Mouse (Mus musculus) heart, embryonic 12.5 days (tissue): ENCODE results near the gene Aida. TPM values are rescaled to one million over a fixed set of nuclear protein-coding genes. Genes with fewer than 3 reads are reported as not detected.
A peak's percentile ranks its signal among the peaks of the same experiment; 100 is the strongest.
"Not testable (repeated sequence)": the region's sequence is repeated elsewhere in the genome, so short reads cannot be mapped to it uniquely, and the experiment has no call there.

Experiments
- ATAC-seq: fragments of 200-750 bp; cut with Nextera tagmentation; 2 replicates; pipeline ENCODE4 v1.8.0; 2017; ENCODE audit warnings: moderate TSS enrichment, moderate library complexity; ENCODE audit not compliant: insufficient number of reproducible peaks, low FRiP score
- H3K27ac ChIP-seq: fragments of 300-500 bp; sonication (generic); 2 replicates; pipeline ENCODE4 v1.5.1; 2016; ENCODE audit warnings: mild to moderate bottlenecking, moderate library complexity; ENCODE audit not compliant: poor library complexity, severe bottlenecking
- H3K27me3 ChIP-seq: fragments of 300-500 bp; sonication (generic); replicated peaks from 2 replicates; pipeline ENCODE4 v1.6.1; 2016; ENCODE audit warnings: mild to moderate bottlenecking, moderate library complexity
- H3K36me3 ChIP-seq: fragments of 300-500 bp; sonication (generic); 2 replicates; pipeline ENCODE4 v1.6.1; 2016; ENCODE audit warnings: mild to moderate bottlenecking, moderate library complexity
- H3K4me1 ChIP-seq: fragments of 300-500 bp; sonication (generic); replicated peaks from 2 replicates; pipeline ENCODE4 v1.6.1; 2016; ENCODE audit warnings: mild to moderate bottlenecking
- H3K4me2 ChIP-seq: fragments of 300-500 bp; sonication (generic); 2 replicates; pipeline ENCODE4 v1.6.1; 2016; ENCODE audit warnings: mild to moderate bottlenecking, moderate library complexity
- H3K4me3 ChIP-seq: fragments of 300-500 bp; sonication (generic); 2 replicates; pipeline ENCODE4 v1.5.1; 2016; ENCODE audit warnings: mild to moderate bottlenecking
- H3K9ac ChIP-seq: fragments of 300-500 bp; sonication (generic); 2 replicates; pipeline ENCODE4 v1.6.1; 2016; ENCODE audit warnings: mild to moderate bottlenecking, moderate library complexity
- H3K9me3 ChIP-seq: fragments of 300-500 bp; sonication (generic); replicated peaks from 2 replicates; pipeline ENCODE4 v1.6.1; 2016; ENCODE audit warnings: mild to moderate bottlenecking, moderate library complexity
- WGBS: fragments of 180-500 bp; shearing (Covaris S2); methylation state at CpG from one replicate; pipeline ENCODE4 v1.1.7; 2016; 5-methylcytosine and 5-hydroxymethylcytosine counted together
- polyA plus RNA-seq: library from polyadenylated mRNA; unstranded; fragments of >200 nt; fragmentation: Nextera tagmentation; extraction: Ambion mirVana; gene quantifications from 2 replicates; pipeline ENCODE4 v1.2.1, GENCODE M21; 2016

The Aida gene
- polyA plus RNA-seq, 1 experiment from 2014 or later = 31.4 TPM

DNA sequence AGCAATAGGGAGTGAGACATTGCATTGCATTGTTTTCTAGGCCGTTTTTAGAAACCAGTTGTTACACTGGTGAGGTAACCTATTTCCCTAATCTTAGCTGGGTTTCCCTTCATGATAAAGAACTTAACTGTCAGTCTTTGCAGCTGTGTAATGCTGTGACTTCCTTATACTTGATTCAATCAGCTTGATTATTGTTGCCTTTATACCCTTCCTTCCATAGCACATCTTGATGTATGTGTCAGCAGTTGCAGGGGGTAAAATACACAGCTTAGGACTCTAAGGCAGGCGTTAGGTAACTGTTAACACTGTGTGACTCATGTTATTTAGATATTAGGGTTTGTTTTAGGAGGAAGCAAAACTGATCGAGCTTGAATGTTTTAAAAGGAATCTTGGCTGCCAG, 24.3 kb downstream of the Aida start:
- peaks cover 5% of the 10 kb centered on the region; the same call in 1 of the 2 replicates for H3K4me1 ChIP-seq
- H3K9me3 ChIP-seq = peaks cover 3% of the 10 kb centered on the region
- no peak overlapping the region for H3K9ac ChIP-seq
- 44% methylated on average over 3 of the region's 3 CpGs for WGBS
- H3K27me3 ChIP-seq = no peaks in the 10 kb centered on the region
- ATAC-seq = no peak
- H3K4me2 ChIP-seq = no peak overlapping the region
- H3K27ac ChIP-seq = 0 out of 2 replicates have a peak overlapping the region, but pooled peaks have one; percentile 16
- H3K36me3 ChIP-seq = peaks cover 68% of the 10 kb centered on the region
- H3K4me3 ChIP-seq = no peak overlapping the region

DNA sequence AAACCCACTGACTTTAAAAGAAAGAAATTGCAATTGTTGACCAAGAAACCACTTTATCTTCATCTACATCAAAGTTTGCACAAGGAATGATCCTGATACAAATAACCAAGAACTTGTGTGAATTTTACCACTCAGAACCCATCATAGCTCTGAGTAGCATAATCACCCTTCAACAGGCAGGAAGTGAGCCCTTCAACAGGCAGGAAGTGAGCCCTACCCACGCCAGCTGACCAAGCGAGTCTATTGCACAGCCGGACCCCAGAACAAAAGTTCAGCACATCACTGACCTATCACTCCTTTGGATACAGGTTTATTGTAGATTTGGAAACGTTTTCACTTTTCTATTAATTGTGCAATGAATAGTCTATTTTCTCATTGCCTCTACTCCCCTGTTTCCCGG, 26.1 kb downstream of the Aida start:
- not testable (repeated sequence) for H3K4me2 ChIP-seq, ATAC-seq, H3K4me3 ChIP-seq, H3K27ac ChIP-seq, H3K4me1 ChIP-seq, H3K9me3 ChIP-seq, H3K27me3 ChIP-seq, H3K9ac ChIP-seq
- WGBS = 85% methylated on average over 5 of the region's 5 CpGs
- peaks cover 68% of the 10 kb centered on the region for H3K36me3 ChIP-seq

DNA sequence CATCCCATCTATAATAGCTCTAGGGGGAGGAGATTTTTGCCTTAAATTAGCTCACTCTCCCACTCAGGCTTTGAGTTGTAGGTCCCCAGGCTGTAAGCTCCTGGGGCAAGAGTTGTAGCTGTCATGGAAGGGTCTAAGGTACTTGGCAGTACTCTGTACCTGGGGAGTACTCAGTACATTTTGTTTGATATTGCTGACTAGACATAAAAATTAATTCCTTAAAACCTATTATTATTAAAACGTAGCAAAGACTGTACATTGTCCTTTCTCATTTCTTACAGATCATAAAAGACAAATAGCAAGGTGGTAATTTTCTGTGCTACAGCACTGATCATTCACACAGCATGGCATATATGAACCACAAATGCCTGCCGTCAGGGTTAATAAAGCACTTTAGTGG, 27.5 kb downstream of the Aida start:
- Histone ChIP-seq H3K4me1 (peaks cover 5% of the 10 kb centered on the region; the same call in 1 of the 2 replicates), H3K9me3 (peaks cover 3% of the 10 kb centered on the region), H3K9ac (no peak overlapping the region), H3K4me3 (no peak overlapping the region), H3K36me3 (peaks cover 71% of the 10 kb centered on the region), H3K4me2 (no peak overlapping the region), H3K27me3 (no peaks in the 10 kb centered on the region), H3K27ac (no peak overlapping the region)
- no peak for ATAC-seq
- WGBS = 97% methylated on average over 2 of the region's 2 CpGs

DNA sequence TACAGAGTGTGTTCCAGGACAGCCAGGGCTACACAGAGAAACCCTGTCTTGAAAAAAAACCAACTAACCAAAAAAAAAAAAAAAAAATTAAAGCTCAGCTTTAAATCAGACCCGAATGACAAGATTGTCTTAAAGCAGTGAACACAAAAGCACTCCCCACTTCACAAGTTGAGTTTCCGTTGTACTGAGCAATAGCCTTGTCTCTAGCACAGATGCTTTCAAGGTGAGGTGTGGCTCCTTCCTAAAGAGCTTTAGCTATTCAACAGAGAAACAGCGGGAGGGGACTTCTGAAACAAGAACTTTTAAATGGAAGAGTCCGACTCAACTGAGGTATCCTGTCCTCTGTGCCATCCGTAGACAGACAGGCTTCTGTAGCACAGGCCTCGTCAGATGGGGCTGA, 28.0 kb downstream of the Aida start:
- Histone ChIP-seq H3K4me2 (no peak overlapping the region), H3K36me3 (peaks cover 71% of the 10 kb centered on the region), H3K4me1 (peaks cover 5% of the 10 kb centered on the region; the same call in 1 of the 2 replicates), H3K27ac (no peak overlapping the region), H3K27me3 (no peaks in the 10 kb centered on the region), H3K9me3 (peaks cover 3% of the 10 kb centered on the region), H3K4me3 (no peak overlapping the region), H3K9ac (no peak overlapping the region)
- 93% methylated on average over 6 of the region's 6 CpGs for WGBS
- ATAC-seq = no peak

DNA sequence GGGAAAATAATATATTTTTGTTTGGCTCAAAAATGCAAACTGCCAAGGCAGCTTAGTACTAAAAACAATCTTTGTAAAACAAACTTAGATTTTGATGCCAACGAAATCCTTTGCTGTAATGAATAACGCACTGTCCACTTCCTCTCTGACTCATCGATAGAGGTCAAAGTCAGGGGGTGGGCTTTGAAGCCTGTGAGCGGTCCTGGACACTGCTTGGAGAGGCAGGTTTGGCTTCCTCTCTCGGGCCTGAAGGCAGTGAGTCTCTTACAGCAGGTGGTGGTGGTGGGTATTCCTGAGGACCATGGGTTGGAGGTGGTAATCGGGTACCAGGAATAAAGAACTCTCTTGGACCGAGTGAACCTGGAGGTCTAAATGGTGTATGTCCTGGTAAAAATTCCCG, 30.8 kb downstream of the Aida start:
- H3K27me3 ChIP-seq = no peaks in the 10 kb centered on the region
- no peak overlapping the region for H3K27ac ChIP-seq
- 89% methylated on average over 8 of the region's 8 CpGs for WGBS
- no peaks in the 10 kb centered on the region for H3K4me1 ChIP-seq
- H3K9ac ChIP-seq = no peak overlapping the region
- ATAC-seq = no peak
- H3K4me2 ChIP-seq = no peak overlapping the region
- H3K4me3 ChIP-seq = no peak overlapping the region
- peaks cover 3% of the 10 kb centered on the region for H3K9me3 ChIP-seq
- peaks cover 82% of the 10 kb centered on the region for H3K36me3 ChIP-seq

DNA sequence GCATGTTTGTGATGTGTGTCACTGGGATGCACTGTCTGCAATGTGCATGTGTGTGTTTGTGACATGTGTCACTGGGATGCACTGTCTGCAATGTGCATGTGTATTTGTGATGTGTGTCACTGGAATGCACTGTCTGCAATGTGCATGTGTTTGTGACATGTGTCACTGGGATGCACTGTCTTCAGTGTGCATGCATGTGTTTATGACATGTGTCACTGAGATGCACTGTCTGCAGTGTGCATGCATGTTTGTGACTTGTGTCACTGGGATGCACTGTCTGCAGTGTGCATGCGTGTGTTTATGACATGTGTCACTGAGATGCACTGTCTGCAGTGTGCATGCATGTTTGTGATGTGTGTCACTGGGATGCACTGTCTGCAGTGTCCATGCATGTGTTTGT, 46.5 kb downstream of the Aida start:
- not testable (repeated sequence) for ATAC-seq, H3K27ac ChIP-seq, H3K4me3 ChIP-seq, H3K9me3 ChIP-seq, H3K27me3 ChIP-seq, H3K4me2 ChIP-seq, H3K9ac ChIP-seq
- Histone ChIP-seq H3K36me3 (peaks cover 43% of the 10 kb centered on the region), H3K4me1 (peaks cover 14% of the 10 kb centered on the region)
- WGBS = 93% methylated on average over 1 of the region's 1 CpGs

DNA sequence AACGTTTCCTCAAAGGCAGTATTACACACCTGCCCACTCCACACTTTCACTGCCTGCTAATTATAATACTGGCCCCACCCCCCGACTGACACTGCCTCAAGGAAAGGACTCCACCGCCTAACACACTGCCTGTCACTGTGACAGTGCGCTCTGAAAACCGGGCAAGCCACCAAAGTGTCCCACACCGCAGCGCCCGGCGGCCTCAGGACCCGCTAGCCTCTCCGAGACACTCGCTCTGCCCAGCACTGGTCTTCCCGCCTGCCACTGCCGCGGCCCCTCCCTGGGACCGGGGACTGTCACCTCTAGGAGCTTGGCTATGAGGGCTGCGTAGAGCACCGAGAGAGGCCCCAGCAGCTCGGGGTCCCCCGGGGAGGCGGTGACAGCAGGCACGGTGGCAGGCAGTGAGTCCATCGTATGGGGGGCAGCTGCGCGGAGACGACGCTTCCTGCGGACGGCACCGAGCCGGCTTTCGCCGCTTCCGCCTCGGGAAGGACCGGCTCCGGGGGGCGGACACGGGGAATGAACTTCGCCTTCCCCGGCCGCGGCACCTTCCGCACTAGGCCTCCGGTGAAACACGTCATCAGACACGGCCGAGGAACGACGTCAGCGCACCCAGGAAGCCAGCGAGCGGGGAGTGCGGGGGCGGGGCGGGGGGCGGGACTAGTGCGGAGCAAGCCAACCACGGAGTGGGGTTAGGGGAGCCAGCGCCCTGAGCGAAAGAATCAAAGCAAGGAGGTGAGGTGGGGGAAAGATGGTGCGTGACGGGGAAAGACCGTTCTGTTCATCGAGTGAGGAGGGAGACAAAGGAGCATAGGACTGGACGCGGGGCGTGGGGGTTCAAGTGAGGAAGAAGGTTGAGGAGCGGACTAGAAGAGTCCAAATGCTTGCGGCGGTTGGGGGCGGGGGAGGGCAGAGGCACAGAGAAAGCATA, 48.8 kb downstream of the Aida start:
- H3K27ac ChIP-seq = peak overlapping the region; percentile 69
- H3K4me1 ChIP-seq = peaks cover 14% of the 10 kb centered on the region
- H3K36me3 ChIP-seq = peaks cover 49% of the 10 kb centered on the region
- peak overlapping the region; percentile 96 for H3K4me2 ChIP-seq
- peak overlapping the region; percentile 83 for H3K4me3 ChIP-seq
- under 1% methylated on average over 72 of the region's 72 CpGs for WGBS
- H3K27me3 ChIP-seq = no peaks in the 10 kb centered on the region
- no peaks in the 10 kb centered on the region for H3K9me3 ChIP-seq
- ATAC-seq = peak; percentile 97
- H3K9ac ChIP-seq = peak overlapping the region; percentile 87

DNA sequence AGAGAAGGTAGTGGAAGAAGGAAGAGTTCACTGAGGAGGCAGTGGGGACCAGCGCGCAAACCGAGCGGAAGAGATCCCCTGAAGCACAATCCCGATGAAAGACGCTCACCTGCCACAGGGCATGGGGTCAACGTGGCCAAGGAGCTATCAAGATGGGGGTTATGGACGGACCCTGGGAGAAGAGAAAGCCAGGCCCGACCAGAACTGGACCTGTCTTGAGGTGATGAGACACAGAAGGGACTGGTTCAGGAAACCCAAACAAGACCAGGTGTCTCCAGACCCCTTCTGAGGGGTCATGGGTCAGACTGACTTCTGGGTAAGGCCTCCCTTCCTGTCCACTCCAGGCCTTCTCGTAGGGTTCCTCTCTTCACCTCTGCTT, 49.4 kb downstream of the Aida start:
- no peaks in the 10 kb centered on the region for H3K27me3 ChIP-seq
- WGBS = 5% methylated on average over 10 of the region's 10 CpGs
- H3K4me3 ChIP-seq = peak overlapping the region; percentile 83
- peak overlapping the region; percentile 87 for H3K9ac ChIP-seq
- H3K4me2 ChIP-seq = peak overlapping the region; percentile 96
- peak overlapping the region; percentile 69 for H3K27ac ChIP-seq
- no peaks in the 10 kb centered on the region for H3K9me3 ChIP-seq
- peaks cover 50% of the 10 kb centered on the region for H3K36me3 ChIP-seq
- peaks cover 14% of the 10 kb centered on the region for H3K4me1 ChIP-seq
- ATAC-seq = peak; percentile 12; the same call in 1 of the 2 replicates

DNA sequence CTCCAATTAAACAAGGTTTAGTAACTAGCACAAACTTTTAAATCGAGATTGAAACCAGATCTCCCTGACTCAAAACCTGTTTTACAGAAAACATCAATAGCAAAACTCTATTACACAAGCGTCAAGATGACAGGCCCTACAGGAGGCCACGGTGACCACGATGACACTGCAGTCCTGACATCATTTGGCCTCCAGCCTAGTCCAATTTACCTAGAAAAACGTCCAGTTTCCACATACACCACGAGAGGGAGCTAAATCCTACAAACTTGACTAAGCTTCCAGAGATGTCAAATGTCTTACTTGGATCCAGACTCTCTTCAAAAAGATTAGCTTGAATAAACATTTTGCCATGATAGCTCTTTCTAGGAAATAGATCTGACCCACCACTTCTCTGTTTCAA, 53.5 kb downstream of the Aida start:
- ATAC-seq = no peak
- H3K4me3 ChIP-seq = no peak overlapping the region
- H3K27me3 ChIP-seq = no peaks in the 10 kb centered on the region
- H3K27ac ChIP-seq = no peak overlapping the region
- H3K4me1 ChIP-seq = peaks cover 11% of the 10 kb centered on the region
- no peak overlapping the region for H3K4me2 ChIP-seq
- no peaks in the 10 kb centered on the region for H3K9me3 ChIP-seq
- WGBS = 22% methylated on average over 6 of the region's 6 CpGs
- peaks cover 71% of the 10 kb centered on the region for H3K36me3 ChIP-seq
- H3K9ac ChIP-seq = no peak overlapping the region

DNA sequence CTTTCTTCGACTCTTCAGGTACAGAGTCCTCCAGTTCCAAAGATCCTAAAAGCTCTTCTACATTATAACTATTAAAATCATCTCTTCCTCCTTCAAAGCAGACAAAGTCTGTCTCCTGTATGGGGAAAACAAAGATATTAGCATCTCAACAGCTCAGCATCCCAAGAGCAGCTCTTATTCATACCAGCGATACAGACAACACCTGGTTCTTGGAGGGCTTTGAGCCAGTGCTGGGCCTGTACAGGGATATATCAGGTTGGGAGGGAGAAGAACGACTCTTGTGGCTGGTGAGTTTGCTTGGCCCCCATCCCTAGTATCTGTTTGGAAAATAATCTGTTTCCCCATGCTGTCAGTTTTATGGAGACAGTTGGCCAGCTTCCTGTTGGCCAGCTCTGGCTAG, 62.5 kb downstream of the Aida start:
- no peaks in the 10 kb centered on the region for H3K27me3 ChIP-seq
- WGBS = 89% methylated on average over 3 of the region's 3 CpGs
- no peaks in the 10 kb centered on the region for H3K4me1 ChIP-seq
- no peaks in the 10 kb centered on the region for H3K9me3 ChIP-seq
- H3K27ac ChIP-seq = no peak overlapping the region
- H3K36me3 ChIP-seq = peaks cover 80% of the 10 kb centered on the region
- H3K4me2 ChIP-seq = no peak overlapping the region
- no peak for ATAC-seq
- no peak overlapping the region for H3K9ac ChIP-seq
- H3K4me3 ChIP-seq = no peak overlapping the region

DNA sequence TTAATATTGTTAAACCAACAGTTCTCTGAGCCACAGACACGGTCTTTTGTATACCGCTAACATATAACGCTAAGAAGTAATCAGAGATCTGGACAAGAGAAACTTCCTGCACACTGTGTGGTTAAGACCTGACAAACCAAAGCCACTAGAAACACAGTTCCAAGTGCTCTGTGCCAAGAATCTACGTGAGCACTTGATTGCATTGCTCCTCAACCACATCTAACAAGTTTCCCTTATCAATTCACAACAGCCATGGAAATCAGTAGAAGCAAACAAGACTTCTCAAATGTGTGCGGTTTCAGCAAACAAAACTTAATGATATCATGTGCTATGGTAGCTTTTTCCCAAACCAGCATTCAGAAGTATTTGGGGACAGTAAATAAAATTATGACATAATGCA, 65.9 kb downstream of the Aida start:
- Histone ChIP-seq H3K4me3 (no peak overlapping the region), H3K27me3 (no peaks in the 10 kb centered on the region), H3K9me3 (no peaks in the 10 kb centered on the region), H3K4me1 (no peaks in the 10 kb centered on the region; the same call in 1 of the 2 replicates), H3K27ac (no peak overlapping the region), H3K4me2 (no peak overlapping the region), H3K9ac (no peak overlapping the region), H3K36me3 (peaks cover 72% of the 10 kb centered on the region)
- ATAC-seq = no peak
- WGBS = 79% methylated on average over 5 of the region's 5 CpGs
